Mouse (Mus musculus) spleen, adult 2 months (tissue): ENCODE data around the gene Rbfox1. TPM values are rescaled to one million over a fixed set of nuclear protein-coding genes. Genes with fewer than 3 reads are reported as not detected.

Experiments used
- DNase-seq, 2 experiments: peaks; one replicate each; pipeline versions ENCODE4 v3.0.0 to v3.0.0-alpha.2; 2012 to 2021; ENCODE audit warnings: low spot score in 2 of 2, low read depth in 1 of 2
- H3K27ac ChIP-seq: fragments of 200-500 bp; 2 replicates; pipeline ENCODE4 v1.5.1; 2012; ENCODE audit warnings: low read length, inconsistent platforms; ENCODE audit not compliant: insufficient read depth
- H3K27me3 ChIP-seq: fragments of 200-500 bp; 2 replicates; pipeline ENCODE4 v1.6.1; 2012; ENCODE audit warnings: mild to moderate bottlenecking, moderate library complexity, low read length, inconsistent platforms; ENCODE audit not compliant: control insufficient read depth, insufficient read depth
- H3K36me3 ChIP-seq: fragments of 200-500 bp; 2 replicates; pipeline ENCODE4 v1.6.1; 2012; ENCODE audit warnings: mild to moderate bottlenecking, low read length, inconsistent platforms; ENCODE audit not compliant: control insufficient read depth, insufficient read depth
- H3K4me1 ChIP-seq: fragments of 200-500 bp; 2 replicates; pipeline ENCODE4 v1.6.1; 2011; ENCODE audit warnings: inconsistent platforms; ENCODE audit not compliant: control insufficient read depth, insufficient read depth, insufficient read length
- H3K4me3 ChIP-seq: fragments of 200-500 bp; 2 replicates; pipeline ENCODE4 v1.5.1; 2011; ENCODE audit warnings: mild to moderate bottlenecking, inconsistent platforms; ENCODE audit not compliant: insufficient read depth, insufficient read length; ENCODE audit errors: extremely low read depth
- CTCF ChIP-seq: fragments of 200-500 bp; IDR thresholded peaks from 2 replicates; pipeline ENCODE4 v1.5.1; 2011; ENCODE audit warnings: mild to moderate bottlenecking, inconsistent platforms; ENCODE audit not compliant: insufficient read depth, insufficient read length, insufficient replicate concordance; ENCODE audit errors: extremely low read depth
- POLR2A ChIP-seq: fragments of 200-500 bp; IDR thresholded peaks from 2 replicates; pipeline ENCODE4 v1.6.1; 2011; ENCODE audit warnings: low read depth, low read length, inconsistent platforms
- WGBS: fragments of 180-500 bp; shearing (Covaris S2); methylation state at CpG from one replicate; pipeline ENCODE4 v1.1.7; 2018; 5-methylcytosine and 5-hydroxymethylcytosine counted together
- polyA plus RNA-seq: library from polyadenylated mRNA; depleted of rRNA; stranded (reverse); fragments of >200 nt; gene quantifications from 2 replicates; pipeline ENCODE4 v1.2.3, GENCODE M21; 2012

Rbfox1 gene
- polyA plus RNA-seq, 1 experiment = 1.0 TPM

- Histone ChIP-seq H3K27me3 (no peaks in the 10 kb centered on the region), H3K36me3 (no peaks in the 10 kb centered on the region), H3K4me3 (no peak overlapping the region), H3K4me1 (no peaks in the 10 kb centered on the region), H3K27ac (no peak overlapping the region)
- DNase-seq = no peak
- no peak for TF ChIP-seq CTCF
- no peak for TF ChIP-seq POLR2A
- 67% methylated on average over 3 of the region's 3 CpGs for WGBS
Measured at GRCm38 (mm10) chr16:7057789-7058188, 1172.6 kb downstream of the Rbfox1 start.

DNA sequence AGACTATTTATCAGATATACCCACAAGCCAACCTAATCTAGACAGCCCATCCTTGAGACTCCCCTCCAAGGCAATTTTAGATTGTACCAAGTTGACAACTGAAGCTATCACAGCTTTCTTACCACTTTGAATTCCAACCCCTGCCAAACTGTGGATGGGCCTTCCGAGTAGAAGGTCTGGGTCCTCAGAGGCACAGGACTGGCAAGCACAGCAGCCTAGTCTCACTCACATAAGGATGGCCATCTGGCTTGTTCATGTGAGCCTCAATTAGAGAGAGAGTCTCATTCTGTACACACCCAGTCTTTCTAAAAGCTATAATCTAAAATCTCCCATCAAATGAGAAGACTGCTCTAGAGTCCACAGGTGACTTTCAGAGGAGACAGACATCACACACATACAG is 1173.4 kb downstream of the Rbfox1 start:
- no peak for DNase-seq
- H3K4me1 ChIP-seq = no peaks in the 10 kb centered on the region
- TF ChIP-seq POLR2A (no peak), CTCF (no peak)
- H3K36me3 ChIP-seq = no peaks in the 10 kb centered on the region
- no peaks in the 10 kb centered on the region for H3K27me3 ChIP-seq
- 88% methylated on average over 1 of the region's 1 CpGs for WGBS
- H3K27ac ChIP-seq = no peak overlapping the region
- no peak overlapping the region for H3K4me3 ChIP-seq

GRCm38 (mm10) chr16:7059596-7059995 is 1174.4 kb downstream of the Rbfox1 start:
- no peaks in the 10 kb centered on the region for H3K36me3 ChIP-seq
- no peak overlapping the region for H3K4me3 ChIP-seq
- no peaks in the 10 kb centered on the region for H3K27me3 ChIP-seq
- H3K27ac ChIP-seq = no peak overlapping the region
- no peaks in the 10 kb centered on the region for H3K4me1 ChIP-seq
- no peak for DNase-seq
- TF ChIP-seq CTCF (no peak), POLR2A (no peak)
- WGBS = 86% methylated on average over 4 of the region's 4 CpGs

- no peaks in the 10 kb centered on the region for H3K36me3 ChIP-seq
- no peak overlapping the region for H3K4me3 ChIP-seq
- WGBS = 84% methylated on average over 3 of the region's 3 CpGs
Measured at GRCm38 (mm10) chr16:7060864-7061263, 1175.7 kb downstream of the Rbfox1 start.

DNA sequence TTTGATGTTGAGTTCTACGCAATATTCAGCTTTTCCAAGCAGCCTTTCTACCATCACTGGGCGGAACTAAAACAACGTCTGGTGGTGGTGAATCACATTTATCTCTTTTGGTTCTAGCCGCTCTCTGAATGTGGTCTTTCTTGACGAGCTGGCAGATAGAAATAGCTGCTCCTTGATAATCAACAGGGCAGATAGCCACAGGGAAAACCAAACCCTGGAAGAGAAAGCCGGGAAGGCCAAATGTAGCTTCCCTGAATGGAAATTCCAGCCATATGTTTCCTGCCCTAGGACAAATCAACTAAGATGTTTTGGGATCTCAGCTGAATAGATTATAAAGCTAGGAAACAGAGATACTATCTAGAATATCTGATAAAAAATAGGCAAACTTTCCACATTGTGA is 1177.4 kb downstream of the Rbfox1 start:
- H3K36me3 ChIP-seq = no peaks in the 10 kb centered on the region
- no peaks in the 10 kb centered on the region for H3K4me1 ChIP-seq
- TF ChIP-seq CTCF (no peak), POLR2A (no peak)
- 89% methylated on average over 6 of the region's 6 CpGs for WGBS
- no peaks in the 10 kb centered on the region for H3K27me3 ChIP-seq
- DNase-seq = no peak
- no peak overlapping the region for H3K27ac ChIP-seq
- H3K4me3 ChIP-seq = no peak overlapping the region

More at GRCm38 (mm10) chr16:7060864-7061263, 1175.7 kb downstream of the Rbfox1 start:
- H3K27ac ChIP-seq = no peak overlapping the region
- DNase-seq = no peak
- no peaks in the 10 kb centered on the region for H3K27me3 ChIP-seq
- TF ChIP-seq POLR2A = no peak
- TF ChIP-seq CTCF = no peak
- no peaks in the 10 kb centered on the region for H3K4me1 ChIP-seq

GRCm38 (mm10) chr16:7067109-7067508 is 1182.0 kb downstream of the Rbfox1 start:
- Histone ChIP-seq H3K4me1 (no peaks in the 10 kb centered on the region), H3K36me3 (no peaks in the 10 kb centered on the region), H3K27ac (no peak overlapping the region), H3K4me3 (no peak overlapping the region), H3K27me3 (no peaks in the 10 kb centered on the region)
- no peak for TF ChIP-seq CTCF
- no peak for TF ChIP-seq POLR2A
- DNase-seq = no peak
- WGBS = 71% methylated on average over 8 of the region's 8 CpGs

DNA sequence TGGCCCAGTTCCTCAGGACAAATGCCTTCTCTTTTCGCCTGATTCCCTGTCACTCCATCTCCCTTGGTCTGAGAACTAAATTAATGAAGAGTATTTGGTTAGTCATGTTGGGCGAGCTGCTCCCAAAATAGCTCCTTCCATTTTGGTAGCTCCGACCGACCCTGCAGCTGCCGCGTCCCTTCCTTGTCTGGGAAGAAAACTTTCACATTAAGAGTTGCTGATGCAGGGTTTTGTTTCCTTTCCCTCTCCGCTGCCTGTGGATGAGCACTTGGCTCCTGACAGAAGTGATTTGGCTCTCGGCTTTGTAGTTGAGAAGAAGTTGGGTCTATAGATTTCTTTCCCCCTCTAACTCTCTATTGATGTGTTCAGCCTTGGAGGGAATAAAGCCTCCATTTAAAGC is 1184.4 kb downstream of the Rbfox1 start:
- no peak overlapping the region for H3K27ac ChIP-seq
- H3K4me3 ChIP-seq = no peak overlapping the region
- no peak for DNase-seq
- no peak for TF ChIP-seq CTCF
- TF ChIP-seq POLR2A = no peak
- no peaks in the 10 kb centered on the region for H3K27me3 ChIP-seq
- no peaks in the 10 kb centered on the region for H3K36me3 ChIP-seq
- 78% methylated on average over 8 of the region's 8 CpGs for WGBS
- no peaks in the 10 kb centered on the region for H3K4me1 ChIP-seq
